Mouse (Mus musculus) megakaryocyte, embryonic 14.5 days (primary cell): Measurements from ENCODE around the gene Gsk3a. TPM values are rescaled to one million over a fixed set of nuclear protein-coding genes. Genes with fewer than 3 reads are reported as not detected.
A peak's percentile ranks its signal among the peaks of the same experiment; 100 is the strongest.
"Not testable (repeated sequence)": the region's sequence is repeated elsewhere in the genome, so short reads cannot be mapped to it uniquely, and the experiment has no call there.

Source experiments
- H3K27me3 ChIP-seq: replicated peaks from 2 replicates; pipeline ENCODE3; 2012; ENCODE audit warnings: inconsistent platforms
- H3K36me3 ChIP-seq: replicated peaks from 2 replicates; pipeline ENCODE3; 2012; ENCODE audit warnings: low read length, inconsistent platforms, mixed read lengths
- H3K4me1 ChIP-seq: 2 replicates; pipeline ENCODE4 v1.6.1; 2012; ENCODE audit warnings: inconsistent platforms
- H3K4me3 ChIP-seq: replicated peaks from 2 replicates; pipeline ENCODE3; 2012; ENCODE audit warnings: moderate library complexity, mild to moderate bottlenecking, inconsistent platforms
- H3K9me3 ChIP-seq: 2 replicates; pipeline ENCODE4 v1.6.1; 2012; ENCODE audit warnings: inconsistent platforms
- FLI1 ChIP-seq: IDR thresholded peaks from 2 replicates; pipeline ENCODE4 v1.6.1; 2012; ENCODE audit warnings: low read length, inconsistent platforms, mixed read lengths
- GATA1 ChIP-seq: IDR thresholded peaks from 3 replicates; pipeline ENCODE4 v1.6.1; 2012; ENCODE audit warnings: mixed read lengths, low read length, inconsistent platforms, borderline replicate concordance
- polyA plus RNA-seq: library from polyadenylated mRNA; stranded (reverse); fragments of >175 nt; gene quantifications from 2 replicates; pipeline ENCODE4 v1.2.3, GENCODE M21; 2012; ENCODE audit warnings: low replicate concordance; ENCODE audit not compliant: insufficient read depth

Gsk3a gene
- polyA plus RNA-seq, 1 experiment: 120 TPM

DNA sequence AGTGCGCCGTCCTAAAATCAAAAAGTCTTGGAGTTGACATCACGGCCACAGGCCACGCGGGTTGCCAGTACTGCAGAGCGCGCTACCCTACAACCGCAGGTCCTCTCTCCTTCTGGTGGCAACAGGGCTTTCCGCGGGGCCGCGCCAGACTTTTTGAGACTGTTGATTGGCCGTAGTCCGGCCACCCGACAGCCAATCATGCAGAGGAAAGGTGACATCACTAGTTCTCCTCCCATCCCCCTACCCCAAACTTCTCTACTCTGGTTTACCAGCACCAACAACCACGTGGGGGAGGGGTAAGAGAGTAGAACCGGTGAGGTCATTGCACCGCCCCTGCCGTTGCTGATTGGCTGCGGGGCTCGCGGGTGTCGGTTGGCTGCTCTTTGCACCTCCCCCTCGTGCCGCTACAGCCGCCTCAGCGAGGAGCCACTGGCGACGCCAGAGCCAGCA is 29.7 kb upstream of the Gsk3a start, which contains the start of gene Cic:
Gene Cic (plus strand): TSS at position 404 of the 450 bp plus-strand sequence.
- Histone ChIP-seq H3K36me3 (peaks cover 27% of the 10 kb centered on the region), H3K4me3 (peak within 1 kb of the TSS; percentile 98), H3K9me3 (no peaks in the 10 kb centered on the region), H3K4me1 (peaks cover 60% of the 10 kb centered on the region), H3K27me3 (no peaks in the 10 kb centered on the region)
- TF ChIP-seq FLI1: no peak
- no peak for TF ChIP-seq GATA1

- TF ChIP-seq GATA1 (no peak), FLI1 (no peak)
- no peaks in the 10 kb centered on the region for H3K27me3 ChIP-seq
- peaks cover 51% of the 10 kb centered on the region for H3K4me1 ChIP-seq
- no peaks in the 10 kb centered on the region for H3K9me3 ChIP-seq
- peak overlapping the region; percentile 98 for H3K4me3 ChIP-seq
- H3K36me3 ChIP-seq: peaks cover 17% of the 10 kb centered on the region
Observed at GRCm38 (mm10) chr7:25266180-25266962, 28.7 kb upstream of the Gsk3a start.

DNA sequence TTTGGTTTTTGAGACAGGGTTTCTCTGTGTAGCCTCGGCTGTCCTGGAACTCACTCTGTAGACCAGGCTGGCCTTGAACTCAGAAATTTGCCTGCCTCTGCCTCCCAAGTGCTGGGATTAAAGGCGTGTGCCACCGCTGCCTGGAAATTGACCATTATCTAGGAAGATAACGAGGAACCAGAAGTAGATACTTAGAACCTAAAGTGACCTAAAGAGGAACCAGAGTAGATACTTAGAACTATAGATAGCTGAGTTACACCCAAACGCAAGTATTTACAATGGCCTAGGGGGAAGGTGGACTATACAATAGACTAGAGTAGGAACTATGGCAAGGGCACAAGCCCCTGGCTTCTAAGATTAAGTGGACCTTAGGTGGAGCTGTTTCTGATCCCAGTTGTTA is 28.1 kb upstream of the Gsk3a start:
- H3K9me3 ChIP-seq, H3K4me3 ChIP-seq, H3K27me3 ChIP-seq: not testable (repeated sequence)
- Histone ChIP-seq H3K36me3 (peaks cover 11% of the 10 kb centered on the region), H3K4me1 (peaks cover 45% of the 10 kb centered on the region)

DNA sequence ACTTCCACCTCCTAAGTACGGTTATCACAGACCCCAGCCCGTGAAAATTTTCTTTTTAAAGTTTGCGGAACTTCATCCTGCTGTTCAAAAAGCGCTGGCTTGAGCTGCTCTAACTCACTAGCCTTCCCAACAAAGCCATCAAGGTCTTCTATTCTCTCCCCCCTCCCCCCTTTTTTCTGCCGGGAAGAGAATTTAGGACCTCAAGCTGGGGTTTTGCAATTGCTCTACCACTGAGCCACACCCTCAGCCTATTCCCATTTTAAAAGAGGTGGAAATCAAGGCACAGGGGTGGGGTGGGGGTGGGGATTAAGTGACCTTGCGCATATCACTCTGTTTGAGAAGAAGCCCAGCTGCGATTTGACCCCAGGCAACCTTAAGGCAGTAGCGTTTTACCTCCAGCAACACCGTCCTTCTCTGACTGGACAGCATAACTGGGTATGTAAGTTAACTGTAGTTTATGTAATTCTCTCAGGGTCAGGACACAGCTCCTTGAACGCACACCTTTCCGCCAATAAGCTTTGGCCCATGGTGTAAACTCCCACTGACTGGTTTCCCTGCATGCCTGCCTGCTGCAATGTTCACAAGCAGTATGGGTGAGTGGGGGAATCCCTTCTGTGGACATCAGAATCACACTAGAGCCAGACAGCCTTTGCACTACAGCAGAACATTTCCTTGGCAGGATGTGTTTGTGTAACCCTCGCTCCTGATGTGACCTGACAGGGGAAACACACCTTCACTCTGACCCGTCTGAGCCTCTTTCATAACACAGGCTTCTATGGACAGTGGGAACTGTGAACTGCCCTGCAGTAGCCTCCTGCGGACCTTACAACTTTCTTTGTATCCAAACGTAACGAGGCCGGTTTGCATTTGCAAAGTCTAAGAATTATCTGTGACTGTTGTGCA is 26.6 kb upstream of the Gsk3a start:
- Histone ChIP-seq H3K4me1 (peaks cover 29% of the 10 kb centered on the region), H3K9me3 (no peaks in the 10 kb centered on the region), H3K36me3 (no peaks in the 10 kb centered on the region), H3K4me3 (no peak overlapping the region), H3K27me3 (no peaks in the 10 kb centered on the region)
- TF ChIP-seq GATA1 (no peak), FLI1 (no peak)

DNA sequence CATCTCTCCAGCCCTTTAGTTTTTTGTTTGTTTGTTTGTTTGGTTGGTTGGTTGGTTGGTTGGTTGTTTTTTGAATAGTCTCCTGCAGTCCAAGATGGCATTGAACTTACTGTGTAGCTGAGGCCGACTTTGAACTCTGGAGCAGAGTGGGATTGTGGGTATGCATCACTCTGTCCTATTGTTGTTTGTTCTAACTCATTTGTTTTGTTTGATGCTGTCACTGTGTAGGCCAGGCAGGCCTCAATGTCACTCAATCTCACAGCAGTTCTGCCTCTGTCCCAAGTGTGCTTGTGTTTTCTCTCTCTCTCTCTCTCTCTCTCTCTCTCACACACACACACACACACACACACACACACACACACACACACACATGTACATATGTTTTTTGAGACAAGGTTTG is 24.2 kb upstream of the Gsk3a start:
- Histone ChIP-seq H3K4me3 (no peak overlapping the region), H3K9me3 (no peaks in the 10 kb centered on the region), H3K4me1 (peaks cover 27% of the 10 kb centered on the region), H3K36me3 (no peaks in the 10 kb centered on the region), H3K27me3 (no peaks in the 10 kb centered on the region)
- TF ChIP-seq FLI1 (no peak), GATA1 (no peak)

DNA sequence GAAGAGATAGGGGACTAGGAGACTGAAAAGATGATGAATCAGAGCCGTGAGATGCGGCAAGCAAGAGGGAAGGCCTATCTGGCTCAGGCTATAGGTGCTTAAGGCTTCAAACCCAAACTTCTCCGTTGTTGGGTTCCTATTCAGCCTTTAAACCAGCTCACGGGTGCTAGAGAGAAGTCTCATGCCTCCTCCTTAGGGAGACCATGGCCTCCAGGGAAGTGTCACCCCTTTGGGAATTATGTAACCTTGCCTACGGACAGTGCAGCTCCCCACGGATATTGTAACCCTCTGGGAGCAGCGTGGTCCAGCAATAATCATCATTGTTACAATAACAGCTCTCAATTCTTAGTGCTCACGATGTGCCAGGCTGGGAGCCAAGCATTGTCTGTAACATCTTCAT is 14.2 kb upstream of the Gsk3a start:
- Histone ChIP-seq H3K27me3 (peaks cover 12% of the 10 kb centered on the region), H3K9me3 (no peaks in the 10 kb centered on the region), H3K4me3 (no peak overlapping the region), H3K4me1 (peaks cover 36% of the 10 kb centered on the region), H3K36me3 (no peaks in the 10 kb centered on the region)
- TF ChIP-seq GATA1: no peak
- TF ChIP-seq FLI1: no peak

DNA sequence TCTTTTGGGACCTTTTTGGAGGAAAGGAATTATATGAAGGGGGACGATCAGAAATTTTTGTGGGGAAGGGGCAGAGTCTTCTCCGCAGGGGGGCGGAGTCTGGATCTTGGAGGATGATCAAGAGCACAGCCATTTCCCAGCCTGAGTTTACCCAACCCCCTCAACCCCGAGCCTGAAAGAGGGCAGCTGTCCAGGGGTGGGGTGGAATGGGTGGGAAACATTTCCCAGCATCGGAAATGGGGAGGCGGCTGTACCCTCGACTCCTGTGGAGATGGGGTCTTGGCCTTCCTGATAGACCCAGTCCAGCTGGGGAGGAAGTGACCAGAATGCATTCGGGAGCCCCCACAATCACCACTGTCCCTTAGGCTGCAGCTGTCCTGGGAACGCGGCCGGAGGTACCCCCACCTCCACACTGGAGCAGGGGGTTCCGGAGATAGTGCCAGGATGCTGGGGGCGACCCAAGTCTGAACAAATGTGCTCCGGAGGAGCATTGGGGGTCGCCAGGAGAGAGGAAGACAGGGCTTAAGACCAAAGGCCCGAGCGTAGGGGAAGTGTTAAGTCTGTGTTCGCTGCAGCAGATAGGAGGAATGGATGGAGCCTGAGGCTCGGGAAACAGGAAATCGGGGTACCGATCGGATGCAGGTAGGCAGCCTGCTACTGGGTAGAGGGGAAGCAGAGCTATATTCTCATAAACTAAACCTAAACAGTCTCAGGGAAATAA is 13.6 kb upstream of the Gsk3a start:
- no peak for TF ChIP-seq FLI1
- TF ChIP-seq GATA1: no peak
- H3K4me3 ChIP-seq: peak overlapping the region; percentile 97
- H3K27me3 ChIP-seq: peaks cover 12% of the 10 kb centered on the region
- H3K4me1 ChIP-seq: peaks cover 42% of the 10 kb centered on the region
- no peaks in the 10 kb centered on the region for H3K9me3 ChIP-seq
- peaks cover under 1% of the 10 kb centered on the region for H3K36me3 ChIP-seq

DNA sequence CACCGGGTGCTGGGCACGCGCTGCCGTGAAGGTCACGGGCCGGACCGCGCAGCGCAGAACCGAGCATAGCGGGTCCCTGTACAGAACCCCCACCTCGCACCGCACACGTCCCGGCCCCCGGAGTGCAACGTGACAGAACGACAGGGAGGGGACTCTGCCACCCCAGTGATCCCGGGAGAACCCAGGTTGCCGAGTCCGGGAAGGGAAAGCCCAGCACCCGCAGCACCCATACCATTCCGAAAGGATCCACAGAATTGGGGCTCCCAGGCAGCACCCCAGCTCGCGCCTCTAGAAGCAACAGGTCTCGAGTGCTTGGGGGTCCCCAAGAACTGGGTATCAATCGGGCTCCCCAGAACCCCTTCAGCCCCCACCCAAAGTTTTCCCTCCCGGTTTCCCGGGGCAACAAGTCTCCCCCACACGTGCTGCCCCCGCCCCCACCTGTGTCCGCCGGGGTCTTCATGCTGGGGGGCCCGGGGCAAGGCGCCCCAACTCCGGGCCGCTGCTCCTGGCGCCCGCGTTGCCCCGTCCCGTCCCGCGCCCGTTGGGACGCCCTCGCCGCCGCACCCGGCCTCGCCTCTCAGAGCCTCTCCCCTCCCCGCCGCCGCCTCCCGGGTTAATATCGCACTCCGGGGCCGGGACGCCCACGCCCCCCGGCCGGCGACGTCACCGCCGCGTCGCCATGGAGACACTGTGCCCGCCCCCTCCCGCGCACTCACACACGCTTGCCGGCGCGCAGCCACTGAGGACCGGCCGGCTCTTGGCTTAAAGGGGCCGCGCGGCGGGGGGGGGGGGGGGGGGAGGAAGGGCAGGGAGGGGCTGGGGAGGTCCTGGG is 12.7 kb upstream of the Gsk3a start, which contains the start of gene Erf:
Gene Erf (minus strand): TSS at position 621 of the 832 bp plus-strand sequence.
- Histone ChIP-seq H3K4me1 (peaks cover 51% of the 10 kb centered on the region), H3K4me3 (peak within 1 kb of the TSS; percentile 97), H3K9me3 (no peaks in the 10 kb centered on the region), H3K27me3 (peaks cover 9% of the 10 kb centered on the region), H3K36me3 (peaks cover 10% of the 10 kb centered on the region)
- no peak for TF ChIP-seq FLI1
- TF ChIP-seq GATA1: no peak
